Mouse (Mus musculus) heart, embryonic 11.5 days (tissue): ENCODE measurements around the gene Col11a2. TPM values are rescaled to one million over a fixed set of nuclear protein-coding genes. Genes with fewer than 3 reads are reported as not detected.

Experiments
- ATAC-seq: fragments of 200-750 bp; cut with Nextera tagmentation; replicated peaks from 2 replicates; pipeline ENCODE4 v1.8.0; 2017; ENCODE audit warnings: moderate library complexity; ENCODE audit not compliant: insufficient number of reproducible peaks, low FRiP score, low TSS enrichment
- H3K27ac ChIP-seq: fragments of 300-500 bp; sonication (generic); 2 replicates; pipeline ENCODE4 v1.5.1; 2014; ENCODE audit warnings: mild to moderate bottlenecking, low read depth, low read length
- H3K27me3 ChIP-seq: fragments of 300-500 bp; sonication (generic); 2 replicates; pipeline ENCODE4 v1.6.1; 2014; ENCODE audit warnings: mild to moderate bottlenecking, low read length, mixed read lengths; ENCODE audit not compliant: control insufficient read depth, insufficient read depth
- H3K36me3 ChIP-seq: fragments of 300-500 bp; sonication (generic); 2 replicates; pipeline ENCODE4 v1.6.1; 2014; ENCODE audit warnings: mild to moderate bottlenecking, low read length, moderate library complexity, mixed read lengths; ENCODE audit not compliant: control insufficient read depth, insufficient read depth
- H3K4me1 ChIP-seq: fragments of 300-500 bp; sonication (generic); 2 replicates; pipeline ENCODE4 v1.6.1; 2014; ENCODE audit warnings: low read length; ENCODE audit not compliant: control insufficient read depth, insufficient read depth
- H3K4me2 ChIP-seq: fragments of 300-500 bp; sonication (generic); 2 replicates; pipeline ENCODE4 v1.6.1; 2014; ENCODE audit warnings: mild to moderate bottlenecking, moderate library complexity
- H3K4me3 ChIP-seq: fragments of 300-500 bp; sonication (generic); 2 replicates; pipeline ENCODE4 v1.5.1; 2014; ENCODE audit warnings: low read depth, low read length
- H3K9ac ChIP-seq: fragments of 300-500 bp; sonication (generic); 2 replicates; pipeline ENCODE4 v1.6.1; 2014; ENCODE audit warnings: mild to moderate bottlenecking, low read depth, low read length, moderate library complexity
- H3K9me3 ChIP-seq: fragments of 300-500 bp; sonication (generic); replicated peaks from 2 replicates; pipeline ENCODE4 v1.6.1; 2016; ENCODE audit warnings: low read length; ENCODE audit not compliant: control insufficient read depth
- WGBS: fragments of 180-500 bp; shearing (Covaris S2); extraction: QIAGEN DNeasy Blood & Tissue Kit; methylation state at CpG from one replicate; pipeline ENCODE4 v1.1.7; 2014; ENCODE audit not compliant: insufficient replicate concordance; 5-methylcytosine and 5-hydroxymethylcytosine counted together
- polyA plus RNA-seq: library from polyadenylated mRNA; unstranded; fragments of >200 nt; fragmentation: Nextera tagmentation; extraction: Ambion mirVana; gene quantifications from 2 replicates; pipeline ENCODE4 v1.2.1, GENCODE M21; 2014

Gene Col11a2
- polyA plus RNA-seq, 1 experiment from 2014 or later, result 0.70 TPM

DNA sequence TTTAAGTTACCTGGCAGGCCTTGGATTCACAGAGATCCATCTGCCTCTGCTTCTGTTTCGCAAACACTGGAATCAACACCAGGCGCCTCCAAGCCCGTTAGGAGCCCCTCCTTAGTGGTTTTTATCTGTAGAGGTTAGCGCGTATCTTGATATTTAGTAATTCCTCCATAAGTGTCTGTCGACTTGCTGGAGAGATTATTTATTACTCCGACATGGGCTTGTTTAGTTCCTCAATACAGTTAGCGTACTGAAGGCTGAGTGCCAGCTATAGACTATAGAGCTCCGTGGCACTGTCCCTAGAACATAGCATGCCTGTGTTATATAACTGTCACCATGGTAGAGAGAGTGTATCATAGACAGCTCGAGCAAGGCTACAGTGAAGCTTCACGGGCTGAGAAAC, 48.9 kb downstream of the Col11a2 start:
- Histone ChIP-seq H3K27ac (no peak overlapping the region), H3K9ac (no peak overlapping the region), H3K27me3 (peaks cover 4% of the 10 kb centered on the region; the same call in 1 of the 2 replicates), H3K4me1 (peaks cover 4% of the 10 kb centered on the region; the same call in 1 of the 2 replicates), H3K4me3 (no peak overlapping the region), H3K9me3 (no peaks in the 10 kb centered on the region), H3K36me3 (no peaks in the 10 kb centered on the region), H3K4me2 (no peak overlapping the region)
- no peak for ATAC-seq
- WGBS, result 69% methylated on average over 11 of the region's 11 CpGs

DNA sequence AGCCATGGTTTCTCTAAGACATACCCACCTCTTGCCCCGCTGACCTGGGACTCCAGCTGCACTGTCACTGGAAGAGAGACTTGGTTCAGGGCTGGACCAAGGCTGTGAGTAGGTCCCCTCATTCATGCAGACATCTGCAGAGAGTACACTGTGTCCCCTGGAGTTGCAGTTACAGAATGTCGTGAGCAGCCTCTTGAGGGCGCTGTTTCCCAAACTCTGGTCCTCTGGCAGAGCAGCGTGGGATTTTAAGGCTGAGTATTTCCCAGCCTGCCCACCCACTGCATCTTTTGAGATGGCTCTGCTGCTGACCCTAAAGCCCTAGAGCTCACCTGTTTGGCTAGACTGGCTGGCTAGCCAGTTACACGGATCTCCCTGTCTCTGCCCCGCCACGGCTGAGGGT, 51.7 kb downstream of the Col11a2 start:
- Histone ChIP-seq H3K9me3 (no peaks in the 10 kb centered on the region), H3K36me3 (no peaks in the 10 kb centered on the region), H3K27ac (no peak overlapping the region), H3K4me2 (no peak overlapping the region), H3K27me3 (no peaks in the 10 kb centered on the region), H3K4me3 (no peak overlapping the region), H3K9ac (no peak overlapping the region), H3K4me1 (peaks cover 4% of the 10 kb centered on the region; the same call in 1 of the 2 replicates)
- 42% methylated on average over 7 of the region's 7 CpGs for WGBS
- no peak for ATAC-seq

DNA sequence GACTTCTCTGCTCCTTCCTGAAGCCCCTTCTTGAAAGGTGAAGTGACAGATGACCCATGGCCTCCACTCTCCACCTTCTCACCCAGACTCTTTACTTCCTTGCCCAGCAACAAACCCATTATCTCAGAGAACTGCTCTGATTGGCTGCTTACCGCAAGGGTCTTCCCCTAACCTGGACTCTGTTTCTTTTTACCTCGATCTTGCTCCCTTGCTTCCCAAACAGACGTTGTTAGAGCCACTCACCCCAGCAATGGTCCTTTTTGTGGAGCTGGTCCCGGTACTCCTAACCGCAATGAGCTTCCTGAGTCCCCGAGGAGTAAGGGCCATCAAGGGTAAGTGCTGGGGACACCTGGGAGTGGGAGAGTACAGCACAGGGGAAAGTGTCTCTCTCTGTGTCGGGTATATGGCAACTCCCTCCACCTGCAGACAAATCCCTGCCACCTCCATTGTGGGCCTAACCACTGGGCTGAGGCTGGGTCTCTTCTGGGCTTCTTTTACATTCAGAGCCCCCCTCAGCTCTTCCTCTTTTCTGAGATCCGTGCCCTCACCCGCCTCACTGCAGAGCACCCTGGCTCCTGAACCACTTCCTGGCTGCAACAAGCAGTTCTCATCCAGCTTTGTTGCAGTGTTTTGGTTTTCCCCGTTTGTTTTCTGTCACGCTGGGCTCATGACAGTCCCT, 53.1 kb downstream of the Col11a2 start, which contains the start of gene H2-Oa:
H2-Oa (plus strand) TSS at position 144 of the 679 bp plus-strand sequence.
- Histone ChIP-seq H3K27ac (no peak within 1 kb of the TSS), H3K9me3 (no peaks in the 10 kb centered on the region), H3K4me1 (peaks cover 4% of the 10 kb centered on the region; the same call in 1 of the 2 replicates), H3K27me3 (no peaks in the 10 kb centered on the region), H3K9ac (no peak within 1 kb of the TSS), H3K4me2 (no peak within 1 kb of the TSS), H3K36me3 (no peaks in the 10 kb centered on the region), H3K4me3 (no peak within 1 kb of the TSS)
- 34% methylated on average over 11 of the region's 11 CpGs for WGBS
- ATAC-seq, result no peak

DNA sequence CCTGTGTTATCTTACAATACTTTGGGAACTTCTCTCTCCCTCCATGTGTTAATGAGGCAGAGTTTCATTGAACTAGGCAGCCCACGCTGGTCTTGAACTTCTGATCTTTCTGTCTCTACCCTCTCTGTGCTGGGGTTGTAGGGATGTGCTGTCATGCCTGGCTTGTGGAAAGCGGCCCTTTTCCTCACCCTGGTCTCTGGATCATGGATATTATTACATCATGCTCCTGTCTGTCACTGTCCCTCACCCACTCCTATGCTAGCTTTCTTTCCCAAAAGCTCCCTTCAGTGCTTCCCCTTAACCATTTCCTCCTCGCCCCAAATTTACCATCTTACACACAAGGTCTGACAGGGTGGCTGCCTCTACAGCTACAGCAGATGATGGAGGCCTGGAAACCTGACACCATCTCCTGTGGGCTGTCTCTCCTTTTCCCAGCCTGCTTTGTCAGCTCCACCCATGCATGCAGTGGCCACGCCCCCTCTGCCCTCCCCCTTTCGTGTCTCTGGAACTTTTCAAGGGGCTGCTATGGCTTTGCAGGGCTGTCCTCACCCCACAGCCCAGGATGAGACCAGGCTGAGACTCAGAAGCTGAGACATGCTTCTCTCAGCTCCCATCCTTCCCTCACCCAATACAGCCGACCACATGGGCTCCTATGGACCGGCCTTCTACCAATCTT, 54.1 kb downstream of the Col11a2 start:
- Histone ChIP-seq H3K27ac (no peak overlapping the region), H3K9ac (no peak overlapping the region), H3K9me3 (no peaks in the 10 kb centered on the region), H3K4me1 (peaks cover 4% of the 10 kb centered on the region; the same call in 1 of the 2 replicates), H3K27me3 (no peaks in the 10 kb centered on the region), H3K36me3 (no peaks in the 10 kb centered on the region), H3K4me3 (no peak overlapping the region), H3K4me2 (peak overlapping the region; percentile 31)
- 28% methylated on average over 7 of the region's 7 CpGs for WGBS
- ATAC-seq, result peak; percentile 77

DNA sequence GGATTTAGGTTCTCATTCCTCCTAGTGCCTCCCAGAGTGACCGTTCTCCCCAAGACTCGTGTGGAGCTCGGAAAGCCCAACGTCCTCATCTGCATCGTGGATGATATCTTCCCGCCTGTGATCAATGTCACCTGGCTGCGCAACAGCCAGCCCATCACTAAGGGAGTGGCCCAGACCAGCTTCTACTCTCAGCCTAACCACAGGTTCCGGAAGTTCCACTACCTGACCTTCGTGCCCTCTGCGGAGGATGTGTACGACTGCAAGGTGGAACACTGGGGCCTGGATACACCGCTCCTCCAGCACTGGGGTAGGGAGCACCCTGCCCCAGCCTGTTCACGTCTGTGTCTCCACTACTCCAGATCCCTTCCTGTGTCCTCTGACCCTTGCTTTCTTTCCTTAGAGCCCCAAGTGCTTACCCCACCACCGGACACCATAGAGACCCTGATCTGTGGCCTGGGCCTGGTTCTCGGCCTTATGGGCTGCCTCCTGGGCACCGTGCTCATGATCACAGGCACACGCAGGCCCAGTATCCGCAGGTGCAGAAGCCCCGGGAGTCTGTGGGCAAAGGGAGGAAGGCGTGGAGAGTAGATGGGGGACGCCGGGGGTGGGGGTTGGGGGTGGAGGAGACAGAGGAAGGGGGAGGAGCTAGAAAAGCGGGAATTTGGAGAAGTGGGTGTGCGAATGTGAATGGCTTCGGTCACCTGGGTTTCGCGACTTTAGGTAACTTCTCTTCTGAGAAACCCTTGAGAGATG, 55.2 kb downstream of the Col11a2 start:
- no peak overlapping the region for H3K27ac ChIP-seq
- 77% methylated on average over 27 of the region's 27 CpGs for WGBS
- ATAC-seq, result no peak
- no peak overlapping the region for H3K4me3 ChIP-seq
- peaks cover 4% of the 10 kb centered on the region; the same call in 1 of the 2 replicates for H3K4me1 ChIP-seq
- H3K9me3 ChIP-seq, result no peaks in the 10 kb centered on the region
- H3K4me2 ChIP-seq, result no peak overlapping the region
- H3K27me3 ChIP-seq, result peaks cover 3% of the 10 kb centered on the region; the same call in 1 of the 2 replicates
- no peak overlapping the region for H3K9ac ChIP-seq
- no peaks in the 10 kb centered on the region for H3K36me3 ChIP-seq

DNA sequence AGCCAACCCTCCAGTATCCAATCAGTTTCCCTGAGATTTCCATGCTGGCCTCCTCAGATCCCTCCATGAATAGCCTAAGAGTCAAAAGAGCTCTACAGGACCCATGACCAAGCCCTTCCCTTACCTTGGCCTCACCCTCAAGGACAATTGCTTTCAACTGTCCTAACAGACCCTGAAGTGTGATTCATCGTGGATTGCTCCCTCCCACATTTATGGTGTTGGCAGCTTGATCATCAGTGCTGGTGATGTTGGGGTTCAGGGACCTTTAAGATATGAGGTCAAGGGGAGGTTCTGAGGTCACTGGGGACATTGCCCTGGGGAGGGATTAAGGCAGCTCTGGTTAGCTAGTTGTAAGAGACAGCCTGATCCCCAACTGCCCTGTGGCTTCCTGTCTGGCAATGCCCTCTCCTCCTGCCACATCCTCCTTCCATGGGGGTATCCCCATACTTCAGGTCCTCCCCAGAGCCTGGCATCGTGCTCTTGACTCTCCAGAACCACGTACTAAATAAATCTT, 57.3 kb downstream of the Col11a2 start:
- peaks cover 5% of the 10 kb centered on the region; the same call in 1 of the 2 replicates for H3K4me1 ChIP-seq
- no peak for ATAC-seq
- no peak overlapping the region for H3K4me2 ChIP-seq
- H3K36me3 ChIP-seq, result no peaks in the 10 kb centered on the region
- peaks cover 3% of the 10 kb centered on the region; the same call in 1 of the 2 replicates for H3K27me3 ChIP-seq
- WGBS, result 68% methylated on average over 3 of the region's 3 CpGs
- no peak overlapping the region for H3K4me3 ChIP-seq
- no peaks in the 10 kb centered on the region for H3K9me3 ChIP-seq
- H3K27ac ChIP-seq, result no peak overlapping the region
- H3K9ac ChIP-seq, result no peak overlapping the region

DNA sequence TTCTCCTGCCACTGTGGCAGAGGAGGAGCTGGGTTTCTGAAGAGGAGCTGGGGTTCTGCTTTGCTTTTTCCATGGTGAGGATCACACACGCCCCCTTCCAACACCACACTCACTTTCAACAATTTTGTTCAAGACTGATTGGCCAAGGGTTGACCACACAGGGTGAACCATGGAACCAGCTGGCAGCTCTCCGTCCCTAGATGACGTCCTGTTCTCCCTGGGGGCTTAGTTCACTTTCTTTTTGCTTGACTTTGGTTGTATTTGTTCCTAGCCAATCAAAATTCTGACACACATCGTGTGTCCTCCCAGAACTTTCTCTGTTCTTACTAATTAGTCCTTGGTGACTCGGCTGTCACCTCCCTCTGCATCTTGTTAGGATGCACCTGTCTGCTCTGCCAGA, 58.0 kb downstream of the Col11a2 start:
- Histone ChIP-seq H3K4me2 (no peak overlapping the region), H3K36me3 (no peaks in the 10 kb centered on the region), H3K27me3 (peaks cover 3% of the 10 kb centered on the region; the same call in 1 of the 2 replicates), H3K4me1 (peaks cover 6% of the 10 kb centered on the region; the same call in 1 of the 2 replicates), H3K9me3 (no peaks in the 10 kb centered on the region), H3K9ac (no peak overlapping the region), H3K4me3 (no peak overlapping the region), H3K27ac (no peak overlapping the region)
- 70% methylated on average over 5 of the region's 5 CpGs for WGBS
- ATAC-seq, result no peak

DNA sequence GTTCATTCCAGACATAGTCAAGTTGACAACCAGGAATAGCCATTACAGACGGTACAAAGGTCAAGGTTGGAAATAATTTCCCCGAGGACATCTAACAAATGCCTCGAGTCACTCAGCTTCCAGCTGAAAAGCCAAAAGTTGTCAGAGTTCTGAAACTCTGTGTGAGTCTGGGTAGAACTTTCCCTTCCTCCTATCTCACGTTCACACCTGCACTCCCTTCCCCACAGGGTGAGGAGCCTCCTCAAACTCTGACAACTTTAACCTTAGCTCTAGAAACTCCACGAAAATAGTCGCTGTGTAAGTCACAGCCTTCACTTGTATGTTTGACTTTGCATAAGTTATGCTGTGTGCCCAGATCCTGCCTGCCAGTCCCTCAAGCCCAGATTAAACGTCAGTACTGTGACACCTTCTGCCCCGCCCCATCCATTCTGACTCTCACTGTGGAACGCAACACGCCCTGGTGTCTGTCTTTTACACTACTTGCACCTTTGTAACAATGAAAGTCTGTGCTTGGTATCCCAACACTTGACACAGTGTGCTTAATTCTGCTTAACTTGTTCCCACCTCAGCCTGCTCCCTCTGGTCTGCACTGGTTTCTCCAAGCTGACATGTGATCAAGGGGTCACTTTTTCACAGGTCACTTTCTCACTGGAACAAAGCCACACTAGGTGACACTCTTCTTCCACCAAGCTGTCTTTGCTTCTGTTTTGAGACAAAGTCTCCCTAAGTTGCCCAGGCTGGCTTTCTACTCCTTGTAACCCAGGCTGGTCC, 59.7 kb downstream of the Col11a2 start:
- no peak overlapping the region for H3K4me2 ChIP-seq
- no peaks in the 10 kb centered on the region for H3K9me3 ChIP-seq
- H3K27me3 ChIP-seq, result peaks cover 3% of the 10 kb centered on the region; the same call in 1 of the 2 replicates
- 42% methylated on average over 10 of the region's 10 CpGs for WGBS
- no peak overlapping the region for H3K9ac ChIP-seq
- H3K27ac ChIP-seq, result no peak overlapping the region
- H3K4me3 ChIP-seq, result no peak overlapping the region
- no peak for ATAC-seq
- no peaks in the 10 kb centered on the region for H3K36me3 ChIP-seq
- H3K4me1 ChIP-seq, result 0 out of 2 replicates have a peak, but pooled peaks cover 3% of the 10 kb centered on the region
